Mouse (Mus musculus): ENCODE measurements around the gene Khnyn.

GRCm38 (mm10) chr14:55878316-55878940 is 6.3 kb upstream of the Khnyn start:
- TF ChIP-seq POLR2A (IDR thresholded peaks at IDR 0.05; ENCODE audit: low read depth, low read length): no peak
- TF ChIP-seq CTCF (IDR thresholded peaks at IDR 0.05; ENCODE audit: extremely low read depth, insufficient read depth, insufficient read length, insufficient replicate concordance): no peak
